Mouse (Mus musculus) ES-E14 (cell line): ENCODE results near the gene Dct.

Source experiments
- HCFC1 ChIP-seq: IDR thresholded peaks from 2 replicates; pipeline ENCODE4 v1.6.1; 2012; ENCODE audit warnings: low read length, inconsistent platforms, borderline replicate concordance; ENCODE audit not compliant: insufficient read depth
- MAFK ChIP-seq: IDR thresholded peaks from 2 replicates; pipeline ENCODE4 v1.6.1; 2014; ENCODE audit warnings: mild to moderate bottlenecking, low read depth, low read length, inconsistent platforms; ENCODE audit not compliant: insufficient read depth

GRCm38 (mm10) chr14:118019314-118019713 is 32.7 kb downstream of the Dct start:
- TF ChIP-seq HCFC1 (no peak), MAFK (no peak)
